Mouse (Mus musculus) heart, postnatal 0 days (tissue): ENCODE data around the gene Fam234b.

Experiments
- CTCF ChIP-seq: IDR thresholded peaks from 2 replicates; pipeline ENCODE4 v1.5.1; 2016; ENCODE audit warnings: antibody characterized with exemption, control low read depth, low read depth
- EP300 ChIP-seq: IDR thresholded peaks from 2 replicates; pipeline ENCODE4 v1.6.1; 2016; ENCODE audit warnings: antibody characterized with exemption, low read depth

DNA sequence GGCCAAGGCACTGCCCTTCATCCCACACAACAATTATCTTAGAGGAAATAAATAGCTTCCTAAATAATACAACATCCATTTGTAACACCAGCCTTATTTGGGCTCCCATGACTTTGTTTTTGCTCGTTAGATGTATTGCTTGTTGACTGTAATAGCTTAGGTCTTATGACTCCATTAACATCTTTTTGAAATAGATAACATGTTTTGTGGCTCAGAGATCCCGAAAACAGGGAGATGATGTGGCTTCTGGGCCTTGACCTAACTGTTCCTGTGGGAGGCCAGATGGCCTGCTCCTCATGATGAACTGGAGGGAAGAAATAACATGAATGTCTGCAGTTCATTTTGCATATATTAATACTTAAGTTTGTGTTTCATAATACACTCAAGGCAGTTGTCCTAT is 74.0 kb downstream of the Fam234b start:
- TF ChIP-seq CTCF (no peak), EP300 (no peak)
